Mouse (Mus musculus) G1E (cell line): Measurements from ENCODE around the gene Fam78a.

Experiments used
- CTCF ChIP-seq: IDR thresholded peaks from 2 replicates; pipeline ENCODE4 v1.5.1; 2012; ENCODE audit warnings: low read depth, low read length, inconsistent platforms, mixed read lengths
- GATA1 ChIP-seq: IDR thresholded peaks from 2 replicates; pipeline ENCODE4 v1.6.1; 2012; ENCODE audit warnings: borderline replicate concordance, low read length, inconsistent platforms, mixed read lengths
- GATA2 ChIP-seq: IDR thresholded peaks from 2 replicates; pipeline ENCODE4 v1.6.1; 2012; ENCODE audit warnings: low read depth, low read length, inconsistent platforms, borderline replicate concordance
- TAL1 ChIP-seq: conservative IDR thresholded peaks from 2 replicates; pipeline ENCODE4 v1.6.1; 2012; ENCODE audit warnings: low read depth, low read length, inconsistent platforms, mixed read lengths

- no peak for TF ChIP-seq CTCF
- no peak for TF ChIP-seq GATA1
- TF ChIP-seq TAL1 = no peak
- no peak for TF ChIP-seq GATA2
These were observed 25.9 kb downstream of the Fam78a start for GRCm38 (mm10) chr2:32058716-32059115.
